Mouse (Mus musculus) liver, adult 2 months (tissue): ENCODE measurements around the gene Atxn1.

Source experiments
- CTCF ChIP-seq: fragments of 200-500 bp; IDR thresholded peaks from 2 replicates; pipeline ENCODE4 v1.5.1; 2011; ENCODE audit warnings: low read depth, low read length, control low read depth
- POLR2A ChIP-seq: fragments of 200-500 bp; IDR thresholded peaks from 2 replicates; pipeline ENCODE4 v1.6.1; 2011; ENCODE audit warnings: low read length, control low read depth; ENCODE audit not compliant: insufficient read depth; ENCODE audit errors: extremely low read depth

DNA sequence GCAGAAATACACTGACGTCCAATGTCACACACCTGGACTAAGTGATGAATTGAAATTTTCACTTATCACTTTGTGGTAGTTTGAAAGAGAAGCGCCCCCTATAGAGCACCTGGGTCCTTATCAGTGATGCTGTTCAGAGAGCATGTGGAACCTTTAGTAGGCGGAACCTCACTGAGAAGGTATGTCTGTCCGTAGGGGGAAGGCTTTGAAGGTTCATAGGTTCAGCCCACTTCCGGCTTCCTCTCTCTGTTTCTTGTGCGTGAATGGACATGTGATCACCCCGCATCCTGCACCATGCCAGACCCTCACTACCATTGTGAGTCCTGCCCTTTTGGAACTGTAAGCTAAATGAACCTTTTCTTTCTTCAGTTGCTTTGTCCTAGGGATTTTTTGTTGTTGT is 29.0 kb downstream of the Atxn1 start:
- TF ChIP-seq CTCF (no peak), POLR2A (no peak)
